Mouse (Mus musculus) stomach, postnatal 0 days (tissue): ENCODE results near the gene Atp2b1. TPM values are rescaled to one million over a fixed set of nuclear protein-coding genes. Genes with fewer than 3 reads are reported as not detected.

Experiments
- ATAC-seq: fragments of 200-750 bp; cut with Nextera tagmentation; 2 replicates; pipeline ENCODE4 v1.8.0; 2017; ENCODE audit not compliant: low FRiP score, low TSS enrichment
- DNase-seq: peaks from one replicate; pipeline ENCODE4 v3.0.0-alpha.2; 2016; ENCODE audit warnings: low spot score
- H3K27ac ChIP-seq: fragments of 300-500 bp; sonication (generic); replicated peaks from 2 replicates; pipeline ENCODE4 v1.5.1; 2014; ENCODE audit warnings: mild to moderate bottlenecking, control low read depth
- H3K27me3 ChIP-seq: fragments of 300-500 bp; sonication (generic); 2 replicates; pipeline ENCODE4 v1.6.1; 2014; ENCODE audit warnings: low read length; ENCODE audit not compliant: control insufficient read depth, insufficient read depth
- H3K36me3 ChIP-seq: fragments of 300-500 bp; sonication (generic); 2 replicates; pipeline ENCODE4 v1.6.1; 2014; ENCODE audit warnings: low read length, mixed read lengths; ENCODE audit not compliant: control insufficient read depth, insufficient read depth
- H3K4me1 ChIP-seq: fragments of 300-500 bp; sonication (generic); replicated peaks from 2 replicates; pipeline ENCODE4 v1.6.1; 2014; ENCODE audit warnings: antibody characterized with exemption; ENCODE audit not compliant: control insufficient read depth, insufficient read depth
- H3K4me2 ChIP-seq: fragments of 300-500 bp; sonication (generic); replicated peaks from 2 replicates; pipeline ENCODE4 v1.6.1; 2014; ENCODE audit warnings: low read depth, mild to moderate bottlenecking, control low read depth, moderate library complexity
- H3K4me3 ChIP-seq: fragments of 300-500 bp; sonication (generic); 2 replicates; pipeline ENCODE4 v1.5.1; 2014; ENCODE audit warnings: low read depth, low read length, control low read depth
- H3K9ac ChIP-seq: fragments of 300-500 bp; sonication (generic); 2 replicates; pipeline ENCODE4 v1.6.1; 2014; ENCODE audit warnings: mild to moderate bottlenecking, low read length, control low read depth, mixed read lengths
- H3K9me3 ChIP-seq: fragments of 300-500 bp; sonication (generic); 2 replicates; pipeline ENCODE4 v1.6.1; 2016; ENCODE audit warnings: low read length; ENCODE audit not compliant: control insufficient read depth
- CTCF ChIP-seq: IDR thresholded peaks from 2 replicates; pipeline ENCODE4 v1.5.1; 2016; ENCODE audit warnings: antibody characterized with exemption, low read depth, mild to moderate bottlenecking, moderate library complexity
- EP300 ChIP-seq: optimal IDR thresholded peaks from 2 replicates; pipeline ENCODE3; 2016; ENCODE audit warnings: antibody characterized with exemption
- WGBS: fragments of 180-500 bp; shearing (Covaris S2); extraction: QIAGEN DNeasy Blood & Tissue Kit; methylation state at CpG from one replicate; pipeline ENCODE4 v1.1.7; 2014; 5-methylcytosine and 5-hydroxymethylcytosine counted together
- polyA plus RNA-seq: library from polyadenylated mRNA; unstranded; fragments of >200 nt; fragmentation: Nextera tagmentation; extraction: Ambion mirVana; gene quantifications from 2 replicates; pipeline ENCODE4 v1.2.1, GENCODE M21; 2015

Atp2b1 gene
- polyA plus RNA-seq, 1 experiment from 2014 or later: 99.6 TPM

DNA sequence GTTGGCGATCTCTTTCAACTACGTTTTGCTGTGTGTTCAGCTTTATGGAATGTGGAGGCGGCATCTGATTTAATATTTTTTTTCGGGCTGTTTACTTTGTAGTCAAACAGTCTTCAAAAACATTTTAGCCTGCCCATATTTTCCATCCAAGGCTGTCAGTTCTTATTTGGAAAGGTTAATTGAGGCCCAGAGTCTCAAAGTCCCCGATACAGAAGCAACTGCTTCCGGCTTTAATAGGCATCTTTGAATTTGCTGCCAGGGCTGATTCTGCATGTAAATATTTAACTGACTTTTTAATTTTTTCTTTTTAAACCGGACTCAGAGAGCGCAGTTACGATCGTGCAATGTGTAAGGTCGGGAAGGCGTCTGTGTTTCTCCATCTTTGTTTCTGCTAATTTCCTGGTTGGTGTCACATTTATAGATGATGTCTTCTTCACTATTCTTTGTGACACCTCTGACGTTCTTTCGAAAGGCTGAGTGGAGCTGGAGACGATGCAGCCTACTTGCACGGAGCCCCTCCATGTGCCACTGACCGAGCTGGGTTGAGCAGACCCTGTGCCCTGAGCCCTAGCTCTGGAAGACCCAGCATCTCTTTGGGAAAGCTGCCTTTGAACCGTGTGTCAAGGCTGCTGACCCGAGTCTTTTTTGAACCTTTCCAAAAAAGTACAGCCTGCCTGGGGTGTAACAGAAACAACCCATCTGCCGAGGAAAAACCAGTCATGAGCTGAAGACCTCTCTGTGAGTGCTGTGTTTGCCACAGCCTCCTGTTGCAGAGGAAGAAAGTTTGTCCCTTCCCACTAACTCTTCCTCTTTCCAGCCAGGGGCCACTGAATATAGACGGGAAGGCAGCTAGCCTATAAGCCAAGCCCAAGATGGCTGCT is 123.2 kb downstream of the Atp2b1 start:
- peak overlapping the region; percentile 36; the same call in 1 of the 2 replicates for H3K4me2 ChIP-seq
- 51% methylated on average over 21 of the region's 21 CpGs for WGBS

DNA sequence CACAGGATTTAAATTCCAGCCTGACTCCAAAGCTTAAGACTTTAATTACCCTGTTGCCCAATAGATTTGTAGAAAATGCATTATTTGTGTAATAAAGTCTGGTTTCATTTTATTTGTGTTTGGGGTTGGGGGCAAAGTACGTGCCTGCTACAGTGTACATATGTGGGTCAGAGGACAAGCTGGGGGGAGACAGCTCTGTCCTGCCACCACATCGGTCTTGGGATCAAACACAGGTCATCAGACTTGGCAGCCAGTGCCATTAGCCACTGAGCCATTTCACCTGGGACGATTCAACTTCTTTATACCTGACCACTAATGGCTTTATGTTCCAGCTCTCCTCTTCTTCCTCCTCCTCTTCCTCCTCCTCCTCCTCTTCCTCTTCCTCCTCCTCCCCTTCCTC is 124.7 kb downstream of the Atp2b1 start:
- no peaks in the 10 kb centered on the region for H3K9me3 ChIP-seq
- no peaks in the 10 kb centered on the region for H3K27me3 ChIP-seq
- H3K36me3 ChIP-seq: no peaks in the 10 kb centered on the region
- WGBS: 62% methylated on average over 3 of the region's 3 CpGs
- no peak overlapping the region for H3K4me3 ChIP-seq
- no peak for DNase-seq
- no peak overlapping the region for H3K9ac ChIP-seq
- TF ChIP-seq CTCF (no peak), EP300 (no peak)
- H3K4me1 ChIP-seq: 0 out of 2 replicates have a peak, but pooled peaks cover 2% of the 10 kb centered on the region
- ATAC-seq: no peak
- no peak overlapping the region for H3K4me2 ChIP-seq
- H3K27ac ChIP-seq: no peak overlapping the region

More for the DNA sequence above, 123.2 kb downstream of the Atp2b1 start:
- no peak for DNase-seq
- H3K27ac ChIP-seq: no peak overlapping the region
- TF ChIP-seq EP300 (no peak), CTCF (no peak)
- no peaks in the 10 kb centered on the region for H3K27me3 ChIP-seq
- 0 out of 2 replicates have a peak, but pooled peaks cover 2% of the 10 kb centered on the region for H3K4me1 ChIP-seq
- no peak overlapping the region for H3K9ac ChIP-seq
- no peak for ATAC-seq
- H3K9me3 ChIP-seq: no peaks in the 10 kb centered on the region
- H3K4me3 ChIP-seq: no peak overlapping the region
- H3K36me3 ChIP-seq: no peaks in the 10 kb centered on the region

- no peak for TF ChIP-seq CTCF
- no peak for TF ChIP-seq EP300
- 88% methylated on average over 5 of the region's 5 CpGs for WGBS
Measured at GRCm38 (mm10) chr10:99040171-99040570, 126.0 kb downstream of the Atp2b1 start.

DNA sequence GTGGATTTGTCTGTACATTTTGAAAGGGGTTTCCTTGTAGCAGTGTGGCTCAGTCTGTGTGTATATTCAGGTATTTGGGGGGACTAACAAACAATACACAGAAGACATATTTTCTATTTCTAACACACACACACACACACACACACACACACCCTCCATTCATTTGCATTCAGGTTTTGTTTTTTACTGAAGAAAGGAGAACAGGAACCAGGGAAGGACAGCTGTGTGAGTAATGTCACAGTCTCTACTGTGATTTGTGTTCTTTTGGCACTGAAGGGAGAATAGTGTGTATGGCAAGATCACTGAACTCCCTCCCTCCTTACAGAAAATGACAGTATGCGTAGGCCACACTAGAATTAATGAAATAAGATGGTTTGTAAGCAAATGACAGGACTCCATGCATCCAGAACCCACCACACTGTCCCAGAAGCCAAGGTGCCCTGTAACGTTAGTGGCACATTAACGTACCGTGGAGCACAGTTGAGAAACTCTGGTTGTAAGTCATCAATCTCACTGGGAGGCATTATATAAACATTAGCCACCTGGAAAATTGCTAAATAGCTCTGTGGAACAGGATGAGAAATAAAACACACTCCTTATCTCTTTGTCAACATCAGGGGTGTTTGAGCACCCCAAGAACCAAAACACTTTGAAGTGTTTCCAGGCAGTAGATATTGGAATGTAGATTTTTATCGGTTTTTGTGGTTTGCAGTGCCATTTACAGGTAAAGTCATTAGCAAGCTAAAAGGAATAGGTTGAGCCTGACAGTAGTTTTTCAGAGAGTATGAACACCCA is 132.7 kb downstream of the Atp2b1 start:
- 18% methylated on average over 5 of the region's 5 CpGs for WGBS
- Histone ChIP-seq H3K9ac (no peak overlapping the region), H3K4me3 (no peak overlapping the region), H3K36me3 (no peaks in the 10 kb centered on the region), H3K4me1 (no peaks in the 10 kb centered on the region), H3K27me3 (no peaks in the 10 kb centered on the region), H3K9me3 (no peaks in the 10 kb centered on the region), H3K27ac (no peak overlapping the region), H3K4me2 (no peak overlapping the region)
- ATAC-seq (0 out of 2 replicates have a peak, but pooled peaks have one; percentile 24), DNase-seq (no peak)
- TF ChIP-seq EP300 (no peak), CTCF (no peak)

More at GRCm38 (mm10) chr10:99040171-99040570, 126.0 kb downstream of the Atp2b1 start:
- H3K9ac ChIP-seq: no peak overlapping the region
- H3K4me3 ChIP-seq: no peak overlapping the region
- no peaks in the 10 kb centered on the region for H3K9me3 ChIP-seq
- H3K36me3 ChIP-seq: no peaks in the 10 kb centered on the region
- H3K27me3 ChIP-seq: no peaks in the 10 kb centered on the region
- 0 out of 2 replicates have a peak, but pooled peaks cover 2% of the 10 kb centered on the region for H3K4me1 ChIP-seq
- no peak overlapping the region for H3K4me2 ChIP-seq
- no peak for ATAC-seq
- H3K27ac ChIP-seq: no peak overlapping the region
- DNase-seq: no peak

- Histone ChIP-seq H3K9me3 (no peaks in the 10 kb centered on the region), H3K27me3 (no peaks in the 10 kb centered on the region), H3K36me3 (no peaks in the 10 kb centered on the region), H3K9ac (no peak overlapping the region), H3K4me1 (no peaks in the 10 kb centered on the region), H3K4me3 (no peak overlapping the region), H3K27ac (no peak overlapping the region), H3K4me2 (no peak overlapping the region)
- 31% methylated on average over 4 of the region's 4 CpGs for WGBS
- no peak for TF ChIP-seq CTCF
- TF ChIP-seq EP300: no peak
- DNase-seq (no peak), ATAC-seq (no peak)
Measured at GRCm38 (mm10) chr10:99047551-99047940, 133.3 kb downstream of the Atp2b1 start.
